In genomic region chr9:30428231-30428630, GRCm38 (mm10) we compare ENCODE assay signal across 10 mouse cellular contexts. TPM values are rescaled to one million over a fixed set of nuclear protein-coding genes. Genes with fewer than 3 reads are reported as not detected.
DNase-seq lines count a peak whose midpoint lies in the region; ATAC-seq and TF ChIP-seq lines count a peak whose summit lies in the region.
"Had no signal": no experiment of that assay in that cellular context is flagged by ENCODE, and none has a peak within 500 bp of the region (broad histone marks: within the 10 kb centered on the region; RNA-seq: fewer than 3 reads in every experiment).

No protein-coding gene starts in this region.

- ATAC-seq in forebrain, embryonic 11.5 days (replicated peaks; ENCODE audit: low FRiP score), result no peak
- ATAC-seq in liver, embryonic 12.5 days, result no peak
- no peak for ATAC-seq in hindbrain, postnatal 0 days
- ATAC-seq in midbrain, postnatal 0 days (ENCODE audit: low FRiP score), result no peak
- ATAC-seq: lung, postnatal 0 days had no signal

- no peak for TF ChIP-seq CTCF in hindbrain, postnatal 0 days (IDR thresholded peaks at IDR 0.05; ENCODE audit: low read depth)
- TF ChIP-seq CTCF in midbrain, postnatal 0 days (IDR thresholded peaks at IDR 0.05), result no peak

- peak overlapping the region; percentile 80 for H3K4me3 ChIP-seq in forebrain, embryonic 10.5 days
- no peak overlapping the region for H3K4me3 ChIP-seq in forebrain, embryonic 11.5 days (ENCODE audit: low read depth, low read length)
- 0 out of 2 replicates have a peak overlapping the region, but pooled peaks have one; percentile 80 for H3K4me3 ChIP-seq in liver, embryonic 12.5 days
- no peak overlapping the region for H3K4me3 ChIP-seq in hindbrain, postnatal 0 days (ENCODE audit: low read length)
- H3K4me3 ChIP-seq in midbrain, postnatal 0 days (ENCODE audit: low read depth, low read length), result peak overlapping the region; percentile 59; the same call in 1 of the 2 replicates

- H3K36me3 ChIP-seq in forebrain, embryonic 10.5 days (replicated peaks), result peaks cover 29% of the 10 kb centered on the region
- H3K36me3 ChIP-seq in forebrain, embryonic 11.5 days (ENCODE audit: control insufficient read depth, insufficient read depth, low read length), result no peaks in the 10 kb centered on the region; the same call in 1 of the 2 replicates
- H3K36me3 ChIP-seq in liver, embryonic 12.5 days, result peaks cover 21% of the 10 kb centered on the region
- H3K36me3 ChIP-seq in hindbrain, postnatal 0 days (ENCODE audit: insufficient read depth, low read length), result peaks cover 13% of the 10 kb centered on the region
- peaks cover 11% of the 10 kb centered on the region for H3K36me3 ChIP-seq in midbrain, postnatal 0 days (ENCODE audit: insufficient read depth, low read length)

- H3K27me3 ChIP-seq in forebrain, embryonic 10.5 days (ENCODE audit: poor library complexity, severe bottlenecking), result no peaks in the 10 kb centered on the region
- H3K27me3 ChIP-seq in forebrain, embryonic 11.5 days (ENCODE audit: control insufficient read depth, insufficient read depth, low read length), result no peaks in the 10 kb centered on the region
- peaks cover 5% of the 10 kb centered on the region; the same call in 1 of the 2 replicates for H3K27me3 ChIP-seq in liver, embryonic 12.5 days (replicated peaks)
- H3K27me3 ChIP-seq in hindbrain, postnatal 0 days (ENCODE audit: insufficient read depth, low read length), result no peaks in the 10 kb centered on the region
- H3K27me3 ChIP-seq in midbrain, postnatal 0 days (ENCODE audit: insufficient read depth, low read length), result no peaks in the 10 kb centered on the region

- no peaks in the 10 kb centered on the region for H3K9me3 ChIP-seq in forebrain, embryonic 10.5 days
- no peaks in the 10 kb centered on the region for H3K9me3 ChIP-seq in forebrain, embryonic 11.5 days (ENCODE audit: control insufficient read depth, low read length)
- no peaks in the 10 kb centered on the region for H3K9me3 ChIP-seq in liver, embryonic 12.5 days (replicated peaks)
- no peaks in the 10 kb centered on the region for H3K9me3 ChIP-seq in hindbrain, postnatal 0 days (ENCODE audit: low read length)
- no peaks in the 10 kb centered on the region for H3K9me3 ChIP-seq in midbrain, postnatal 0 days (ENCODE audit: low read length)

- H3K4me1 ChIP-seq in forebrain, embryonic 10.5 days, result peaks cover 37% of the 10 kb centered on the region
- H3K4me1 ChIP-seq in forebrain, embryonic 11.5 days (replicated peaks; ENCODE audit: control insufficient read depth, insufficient read depth, low read length), result peaks cover 7% of the 10 kb centered on the region
- peaks cover 29% of the 10 kb centered on the region for H3K4me1 ChIP-seq in liver, embryonic 12.5 days
- peaks cover 28% of the 10 kb centered on the region for H3K4me1 ChIP-seq in hindbrain, postnatal 0 days (ENCODE audit: insufficient read depth, low read length)
- H3K4me1 ChIP-seq in midbrain, postnatal 0 days (ENCODE audit: insufficient read depth, low read length), result peaks cover 15% of the 10 kb centered on the region; the same call in 1 of the 2 replicates

- 91% methylated on average over 5 of the region's 5 CpGs for WGBS in forebrain, embryonic 10.5 days
- 94% methylated on average over 5 of the region's 5 CpGs for WGBS in forebrain, embryonic 11.5 days
- WGBS in liver, embryonic 12.5 days (ENCODE audit: insufficient replicate concordance), result 78% methylated on average over 5 of the region's 5 CpGs
- whole genome bisulfite sequencing in hindbrain, postnatal 0 days, result 88% methylated on average over 5 of the region's 5 CpGs
- 92% methylated on average over 5 of the region's 5 CpGs for WGBS in midbrain, postnatal 0 days

- no peak overlapping the region; the same call in 1 of the 2 replicates for H3K4me2 ChIP-seq in forebrain, embryonic 11.5 days (ENCODE audit: low read depth, low read length, severe bottlenecking)
- H3K4me2 ChIP-seq in liver, embryonic 12.5 days, result peak overlapping the region; percentile 77
- peak overlapping the region; percentile 80 for H3K4me2 ChIP-seq in hindbrain, postnatal 0 days (ENCODE audit: low read depth, low read length)
- peak overlapping the region; percentile 91 for H3K4me2 ChIP-seq in midbrain, postnatal 0 days (ENCODE audit: low read depth, low read length, poor library complexity, severe bottlenecking)

- DNase-seq in forebrain, embryonic 10.5 days (ENCODE audit: extremely low spot score, low spot score), result no peak
- DNase-seq in forebrain, embryonic 11.5 days (ENCODE audit: low spot score), result no peak
- DNase-seq in liver, result no peak
- no peak for DNase-seq in hindbrain, postnatal 0 days (ENCODE audit: low spot score)
- DNase-seq in midbrain, postnatal 0 days (ENCODE audit: low spot score), result no peak
- DNase-seq in thymus, postnatal 4 days, result no peak
- no peak for DNase-seq in frontal cortex, adult 2 months (ENCODE audit: extremely low spot score in 1 of 2, low spot score in 1 of 2)
- DNase-seq: embryo, embryonic 11 days had no signal

- no peak overlapping the region for H3K27ac ChIP-seq in forebrain, embryonic 10.5 days
- H3K27ac ChIP-seq in forebrain, embryonic 11.5 days (ENCODE audit: low read depth, low read length), result no peak overlapping the region
- no peak overlapping the region for H3K27ac ChIP-seq in liver, embryonic 12.5 days
- no peak overlapping the region for H3K27ac ChIP-seq in hindbrain, postnatal 0 days
- no peak overlapping the region for H3K27ac ChIP-seq in midbrain, postnatal 0 days (ENCODE audit: low read depth, low read length)

- no peak overlapping the region for H3K9ac ChIP-seq in forebrain, embryonic 11.5 days (ENCODE audit: low read length)
- H3K9ac ChIP-seq in liver, embryonic 12.5 days, result no peak overlapping the region
- H3K9ac ChIP-seq in hindbrain, postnatal 0 days (replicated peaks; ENCODE audit: low read length), result no peak overlapping the region
- no peak overlapping the region for H3K9ac ChIP-seq in midbrain, postnatal 0 days (replicated peaks; ENCODE audit: low read length, poor library complexity, severe bottlenecking)

RNA-seq across cellular contexts. Expression of gene Snx19, which starts 1.3 kb away (rescaled TPM):
- polyA plus RNA-seq in forebrain, embryonic 10.5 days (2016; fragmentation: Nextera tagmentation; extraction: Ambion mirVana), result 22.0 and 22.9 TPM in 2 replicates
- polyA plus RNA-seq in forebrain, embryonic 11.5 days (2014; fragmentation: Nextera tagmentation; extraction: Ambion mirVana), result 25.4 and 25.9 TPM in 2 replicates
- 8.4 and 9.0 TPM in 2 replicates for polyA plus RNA-seq in liver, embryonic 12.5 days (2016; fragmentation: Nextera tagmentation; extraction: Ambion mirVana)
- total RNA-seq in hindbrain, postnatal 0 days (2014; rRNA removed), result 28.6 and 30.8 TPM in 2 replicates
- 18.1 and 18.4 TPM in 2 replicates for polyA plus RNA-seq in hindbrain, postnatal 0 days (2015; fragmentation: Nextera tagmentation; extraction: Ambion mirVana)
- 26.5 and 33.7 TPM in 2 replicates for total RNA-seq in midbrain, postnatal 0 days (2014; rRNA removed)
- 17.6 and 17.7 TPM in 2 replicates for polyA plus RNA-seq in midbrain, postnatal 0 days (2015; fragmentation: Nextera tagmentation; extraction: Ambion mirVana)
- polyA plus RNA-seq in frontal cortex, adult 2 months (2012; rRNA removed), result 25.0 and 29.3 TPM in 2 replicates

Comparison
In these comparisons a context has a peak if more than half of its experiments do, and no peak if none do; other contexts are left out.
1. H3K4me3 ChIP-seq: peak in forebrain, embryonic 10.5 days (single experiment), liver, embryonic 12.5 days (single experiment) and midbrain, postnatal 0 days (single experiment); none in forebrain, embryonic 11.5 days (single experiment) and hindbrain, postnatal 0 days (single experiment).